Mouse (Mus musculus): ENCODE results near the gene Gid8. TPM values are rescaled to one million over a fixed set of nuclear protein-coding genes. Genes with fewer than 3 reads are reported as not detected.
A peak's percentile ranks its signal among the peaks of the same experiment; 100 is the strongest.

The Gid8 gene
- total and polyA plus RNA-seq, 2 experiments from 2014 or later: 43.6 to 44.5 TPM

GRCm38 (mm10) chr2:180704591-180704990, 5.3 kb upstream of the Gid8 start:
- H3K4me1 ChIP-seq (ENCODE audit: insufficient read depth, low read length): peaks cover 16% of the 10 kb centered on the region
- WGBS: 86% methylated on average over 8 of the region's 8 CpGs
- 0 out of 2 replicates have a peak overlapping the region, but pooled peaks have one; percentile 8 for H3K9ac ChIP-seq (replicated peaks; ENCODE audit: low read length, poor library complexity, severe bottlenecking)
- H3K27me3 ChIP-seq (ENCODE audit: insufficient read depth, low read length): no peaks in the 10 kb centered on the region
- no peaks in the 10 kb centered on the region for H3K9me3 ChIP-seq (ENCODE audit: low read length)
- no peak overlapping the region for H3K4me3 ChIP-seq (ENCODE audit: low read depth, low read length)
- no peaks in the 10 kb centered on the region for H3K36me3 ChIP-seq (ENCODE audit: insufficient read depth, low read length)
- TF ChIP-seq CTCF (IDR thresholded peaks at IDR 0.05): no peak
- ATAC-seq (ENCODE audit: low FRiP score) (no peak), DNase-seq (ENCODE audit: low spot score) (no peak)
- H3K27ac ChIP-seq (ENCODE audit: low read depth, low read length): no peak overlapping the region
- no peak overlapping the region for H3K4me2 ChIP-seq (ENCODE audit: low read depth, low read length, poor library complexity, severe bottlenecking)

GRCm38 (mm10) chr2:180705066-180705465, 4.9 kb upstream of the Gid8 start:
- H3K9me3 ChIP-seq (ENCODE audit: low read length): no peaks in the 10 kb centered on the region
- ATAC-seq (ENCODE audit: low FRiP score): no peak
- H3K27me3 ChIP-seq (ENCODE audit: insufficient read depth, low read length): no peaks in the 10 kb centered on the region
- TF ChIP-seq CTCF (IDR thresholded peaks at IDR 0.05): no peak
- H3K27ac ChIP-seq (ENCODE audit: low read depth, low read length): no peak overlapping the region
- no peak overlapping the region for H3K4me3 ChIP-seq (ENCODE audit: low read depth, low read length)
- WGBS: 85% methylated on average over 3 of the region's 3 CpGs
- H3K9ac ChIP-seq (replicated peaks; ENCODE audit: low read length, poor library complexity, severe bottlenecking): 0 out of 2 replicates have a peak overlapping the region, but pooled peaks have one; percentile 8
- no peak for DNase-seq (ENCODE audit: low spot score)
- no peaks in the 10 kb centered on the region for H3K36me3 ChIP-seq (ENCODE audit: insufficient read depth, low read length)
- no peak overlapping the region for H3K4me2 ChIP-seq (ENCODE audit: low read depth, low read length, poor library complexity, severe bottlenecking)
- H3K4me1 ChIP-seq (ENCODE audit: insufficient read depth, low read length): peaks cover 16% of the 10 kb centered on the region

DNA sequence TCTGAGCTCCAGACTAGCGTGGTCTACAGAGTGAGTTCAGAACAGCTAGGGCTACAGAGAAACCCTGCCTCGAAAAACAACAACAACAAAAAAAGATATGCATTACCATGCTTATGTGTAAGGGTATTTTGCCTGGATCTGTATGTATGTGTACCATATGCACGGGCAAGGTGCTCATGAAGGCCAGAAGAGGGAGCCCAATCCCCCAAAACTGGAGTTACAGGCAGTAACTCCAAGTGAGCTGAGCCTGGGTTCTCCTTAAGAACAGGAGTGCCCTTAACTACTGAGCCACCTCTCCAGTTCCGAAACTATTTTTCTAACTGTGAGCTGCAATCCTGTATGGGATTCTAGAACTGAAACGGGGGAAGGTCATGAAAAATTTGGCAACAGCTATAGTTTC, 3.9 kb upstream of the Gid8 start:
- Histone ChIP-seq H3K27me3 (ENCODE audit: insufficient read depth, low read length) (no peaks in the 10 kb centered on the region), H3K27ac (ENCODE audit: low read depth, low read length) (no peak overlapping the region), H3K36me3 (ENCODE audit: insufficient read depth, low read length) (no peaks in the 10 kb centered on the region), H3K4me2 (ENCODE audit: low read depth, low read length, poor library complexity, severe bottlenecking) (no peak overlapping the region), H3K4me1 (ENCODE audit: insufficient read depth, low read length) (peaks cover 16% of the 10 kb centered on the region), H3K9ac (replicated peaks; ENCODE audit: low read length, poor library complexity, severe bottlenecking) (no peak overlapping the region), H3K4me3 (ENCODE audit: low read depth, low read length) (no peak overlapping the region), H3K9me3 (ENCODE audit: low read length) (no peaks in the 10 kb centered on the region)
- no peak for ATAC-seq (ENCODE audit: low FRiP score)
- 93% methylated on average over 5 of the region's 5 CpGs for WGBS
- DNase-seq (ENCODE audit: low spot score): no peak
- TF ChIP-seq CTCF (IDR thresholded peaks at IDR 0.05): 0 out of 2 replicates have a peak, but pooled peaks have one; percentile 22

GRCm38 (mm10) chr2:180709023-180709922, 644 bp upstream of the Gid8 start:
- peak overlapping the region; percentile 66 for H3K4me2 ChIP-seq (ENCODE audit: low read depth, low read length, poor library complexity, severe bottlenecking)
- TF ChIP-seq CTCF (IDR thresholded peaks at IDR 0.05): no peak
- H3K4me1 ChIP-seq (ENCODE audit: insufficient read depth, low read length): peaks cover 17% of the 10 kb centered on the region
- H3K9me3 ChIP-seq (ENCODE audit: low read length): no peaks in the 10 kb centered on the region
- under 1% methylated on average over 39 of the region's 39 CpGs for WGBS
- DNase-seq (ENCODE audit: low spot score) (no peak), ATAC-seq (ENCODE audit: low FRiP score) (peak; percentile 24; the same call in 1 of the 2 replicates)
- H3K36me3 ChIP-seq (ENCODE audit: insufficient read depth, low read length): peaks cover 7% of the 10 kb centered on the region
- H3K4me3 ChIP-seq (ENCODE audit: low read depth, low read length): peak overlapping the region; percentile 94
- no peaks in the 10 kb centered on the region for H3K27me3 ChIP-seq (ENCODE audit: insufficient read depth, low read length)
- H3K27ac ChIP-seq (ENCODE audit: low read depth, low read length): peak overlapping the region; percentile 90
- H3K9ac ChIP-seq (replicated peaks; ENCODE audit: low read length, poor library complexity, severe bottlenecking): peak overlapping the region; percentile 68

- peak overlapping the region; percentile 97 for H3K9ac ChIP-seq (replicated peaks; ENCODE audit: low read length, poor library complexity, severe bottlenecking)
- peaks cover 12% of the 10 kb centered on the region for H3K36me3 ChIP-seq (ENCODE audit: insufficient read depth, low read length)
- ATAC-seq (ENCODE audit: low FRiP score) (peak; percentile 58), DNase-seq (ENCODE audit: low spot score) (no peak)
- 3% methylated on average over 46 of the region's 64 CpGs for WGBS
- TF ChIP-seq CTCF (IDR thresholded peaks at IDR 0.05): no peak
- H3K4me3 ChIP-seq (ENCODE audit: low read depth, low read length): peak overlapping the region; percentile 94
- H3K27me3 ChIP-seq (ENCODE audit: insufficient read depth, low read length): no peaks in the 10 kb centered on the region
- peaks cover 17% of the 10 kb centered on the region for H3K4me1 ChIP-seq (ENCODE audit: insufficient read depth, low read length)
- H3K9me3 ChIP-seq (ENCODE audit: low read length): no peaks in the 10 kb centered on the region
- peak overlapping the region; percentile 90 for H3K27ac ChIP-seq (ENCODE audit: low read depth, low read length)
- peak overlapping the region; percentile 56 for H3K4me2 ChIP-seq (ENCODE audit: low read depth, low read length, poor library complexity, severe bottlenecking)
Measured at GRCm38 (mm10) chr2:180710276-180711155, 599 bp downstream of the Gid8 start.

Measured in midbrain, postnatal 0 days (tissue).